Mouse (Mus musculus): ENCODE results near the gene Nr2c2. TPM values are rescaled to one million over a fixed set of nuclear protein-coding genes. Genes with fewer than 3 reads are reported as not detected.
A peak's percentile ranks its signal among the peaks of the same experiment; 100 is the strongest.

Nr2c2 gene
- polyA plus RNA-seq, 1 experiment from 2014 or later = 17.8 TPM

GRCm38 (mm10) chr6:92133617-92134016, 42.4 kb downstream of the Nr2c2 start:
- no peak overlapping the region for H3K4me2 ChIP-seq
- no peaks in the 10 kb centered on the region for H3K27me3 ChIP-seq (replicated peaks; ENCODE audit: control insufficient read depth, insufficient read depth, low read length)
- 91% methylated on average over 2 of the region's 2 CpGs for WGBS
- no peak overlapping the region for H3K9ac ChIP-seq (ENCODE audit: low read depth, low read length)
- H3K36me3 ChIP-seq (ENCODE audit: control insufficient read depth, insufficient read depth, low read length) = peaks cover 2% of the 10 kb centered on the region; the same call in 1 of the 2 replicates
- ATAC-seq (replicated peaks; ENCODE audit: low FRiP score) (no peak), DNase-seq (ENCODE audit: low spot score) (no peak)
- H3K27ac ChIP-seq (ENCODE audit: low read depth, low read length) = no peak overlapping the region
- no peaks in the 10 kb centered on the region for H3K9me3 ChIP-seq (ENCODE audit: control insufficient read depth, low read length)
- H3K4me3 ChIP-seq (ENCODE audit: low read depth, low read length) = no peak overlapping the region
- H3K4me1 ChIP-seq (replicated peaks; ENCODE audit: control insufficient read depth, insufficient read depth, low read length) = peaks cover 14% of the 10 kb centered on the region

GRCm38 (mm10) chr6:92136356-92136755, 45.2 kb downstream of the Nr2c2 start:
- Histone ChIP-seq H3K27ac (ENCODE audit: low read depth, low read length) (no peak overlapping the region), H3K27me3 (replicated peaks; ENCODE audit: control insufficient read depth, insufficient read depth, low read length) (no peaks in the 10 kb centered on the region), H3K4me2 (no peak overlapping the region), H3K36me3 (ENCODE audit: control insufficient read depth, insufficient read depth, low read length) (peaks cover 4% of the 10 kb centered on the region; the same call in 1 of the 2 replicates), H3K4me1 (replicated peaks; ENCODE audit: control insufficient read depth, insufficient read depth, low read length) (peaks cover 13% of the 10 kb centered on the region), H3K4me3 (ENCODE audit: low read depth, low read length) (no peak overlapping the region), H3K9me3 (ENCODE audit: control insufficient read depth, low read length) (no peaks in the 10 kb centered on the region), H3K9ac (ENCODE audit: low read depth, low read length) (no peak overlapping the region)
- ATAC-seq (replicated peaks; ENCODE audit: low FRiP score) = no peak
- 78% methylated on average over 2 of the region's 2 CpGs for WGBS
- no peak for DNase-seq (ENCODE audit: low spot score)

- Histone ChIP-seq H3K27ac (ENCODE audit: low read depth, low read length) (no peak overlapping the region), H3K4me2 (no peak overlapping the region), H3K27me3 (replicated peaks; ENCODE audit: control insufficient read depth, insufficient read depth, low read length) (no peaks in the 10 kb centered on the region), H3K36me3 (ENCODE audit: control insufficient read depth, insufficient read depth, low read length) (peaks cover 11% of the 10 kb centered on the region; the same call in 1 of the 2 replicates), H3K4me3 (ENCODE audit: low read depth, low read length) (no peak overlapping the region), H3K4me1 (replicated peaks; ENCODE audit: control insufficient read depth, insufficient read depth, low read length) (no peaks in the 10 kb centered on the region), H3K9me3 (ENCODE audit: control insufficient read depth, low read length) (no peaks in the 10 kb centered on the region), H3K9ac (ENCODE audit: low read depth, low read length) (no peak overlapping the region)
- DNase-seq (ENCODE audit: low spot score) (no peak), ATAC-seq (replicated peaks; ENCODE audit: low FRiP score) (no peak)
- WGBS = 95% methylated on average over 4 of the region's 4 CpGs
These were observed 54.7 kb downstream of the Nr2c2 start for GRCm38 (mm10) chr6:92145881-92146280.

GRCm38 (mm10) chr6:92153774-92154173, 62.6 kb downstream of the Nr2c2 start:
- Histone ChIP-seq H3K9me3 (ENCODE audit: control insufficient read depth, low read length) (no peaks in the 10 kb centered on the region), H3K4me2 (no peak overlapping the region), H3K9ac (ENCODE audit: low read depth, low read length) (no peak overlapping the region), H3K4me3 (ENCODE audit: low read depth, low read length) (no peak overlapping the region), H3K4me1 (replicated peaks; ENCODE audit: control insufficient read depth, insufficient read depth, low read length) (no peaks in the 10 kb centered on the region), H3K36me3 (ENCODE audit: control insufficient read depth, insufficient read depth, low read length) (peaks cover 34% of the 10 kb centered on the region), H3K27me3 (replicated peaks; ENCODE audit: control insufficient read depth, insufficient read depth, low read length) (no peaks in the 10 kb centered on the region), H3K27ac (ENCODE audit: low read depth, low read length) (no peak overlapping the region)
- ATAC-seq (replicated peaks; ENCODE audit: low FRiP score) (no peak), DNase-seq (ENCODE audit: low spot score) (no peak)
- WGBS = 74% methylated on average over 1 of the region's 1 CpGs

- peaks cover 47% of the 10 kb centered on the region for H3K36me3 ChIP-seq (ENCODE audit: control insufficient read depth, insufficient read depth, low read length)
- no peak overlapping the region for H3K4me2 ChIP-seq
- ATAC-seq (replicated peaks; ENCODE audit: low FRiP score) (no peak), DNase-seq (ENCODE audit: low spot score) (no peak)
- H3K4me3 ChIP-seq (ENCODE audit: low read depth, low read length) = no peak overlapping the region
- H3K27ac ChIP-seq (ENCODE audit: low read depth, low read length) = no peak overlapping the region
- H3K9ac ChIP-seq (ENCODE audit: low read depth, low read length) = no peak overlapping the region
- no peaks in the 10 kb centered on the region for H3K4me1 ChIP-seq (replicated peaks; ENCODE audit: control insufficient read depth, insufficient read depth, low read length)
- H3K27me3 ChIP-seq (replicated peaks; ENCODE audit: control insufficient read depth, insufficient read depth, low read length) = no peaks in the 10 kb centered on the region
- 90% methylated on average over 3 of the region's 3 CpGs for WGBS
- H3K9me3 ChIP-seq (ENCODE audit: control insufficient read depth, low read length) = no peaks in the 10 kb centered on the region
These were observed 67.6 kb downstream of the Nr2c2 start for GRCm38 (mm10) chr6:92158801-92159200.

GRCm38 (mm10) chr6:92162724-92163123, 71.5 kb downstream of the Nr2c2 start:
- WGBS = 73% methylated on average over 1 of the region's 1 CpGs
- no peak overlapping the region for H3K4me2 ChIP-seq
- H3K4me3 ChIP-seq (ENCODE audit: low read depth, low read length) = no peak overlapping the region
- H3K9me3 ChIP-seq (ENCODE audit: control insufficient read depth, low read length) = no peaks in the 10 kb centered on the region
- DNase-seq (ENCODE audit: low spot score) = no peak
- H3K27ac ChIP-seq (ENCODE audit: low read depth, low read length) = no peak overlapping the region
- H3K27me3 ChIP-seq (replicated peaks; ENCODE audit: control insufficient read depth, insufficient read depth, low read length) = no peaks in the 10 kb centered on the region
- H3K9ac ChIP-seq (ENCODE audit: low read depth, low read length) = no peak overlapping the region
- peaks cover 33% of the 10 kb centered on the region for H3K36me3 ChIP-seq (ENCODE audit: control insufficient read depth, insufficient read depth, low read length)
- ATAC-seq (replicated peaks; ENCODE audit: low FRiP score) = no peak
- H3K4me1 ChIP-seq (replicated peaks; ENCODE audit: control insufficient read depth, insufficient read depth, low read length) = no peaks in the 10 kb centered on the region

- Histone ChIP-seq H3K9me3 (ENCODE audit: control insufficient read depth, low read length) (no peaks in the 10 kb centered on the region), H3K27me3 (replicated peaks; ENCODE audit: control insufficient read depth, insufficient read depth, low read length) (no peaks in the 10 kb centered on the region), H3K27ac (ENCODE audit: low read depth, low read length) (no peak overlapping the region), H3K36me3 (ENCODE audit: control insufficient read depth, insufficient read depth, low read length) (peaks cover 43% of the 10 kb centered on the region), H3K9ac (ENCODE audit: low read depth, low read length) (no peak overlapping the region), H3K4me3 (ENCODE audit: low read depth, low read length) (no peak overlapping the region), H3K4me2 (no peak overlapping the region), H3K4me1 (replicated peaks; ENCODE audit: control insufficient read depth, insufficient read depth, low read length) (no peaks in the 10 kb centered on the region)
- DNase-seq (ENCODE audit: low spot score) (no peak), ATAC-seq (replicated peaks; ENCODE audit: low FRiP score) (no peak)
- WGBS = 81% methylated on average over 1 of the region's 1 CpGs
These were observed 85.3 kb downstream of the Nr2c2 start for GRCm38 (mm10) chr6:92176450-92176849.

GRCm38 (mm10) chr6:92183621-92184131, 92.5 kb downstream of the Nr2c2 start, which contains the start of gene Mrps25:
Gene Mrps25 (minus strand): TSS chr6:92184033.
- H3K9ac ChIP-seq (ENCODE audit: low read depth, low read length) = peak within 1 kb of the TSS; percentile 90
- WGBS = under 1% methylated on average over 42 of the region's 42 CpGs
- DNase-seq (ENCODE audit: low spot score) (peak; percentile 84), ATAC-seq (replicated peaks; ENCODE audit: low FRiP score) (peak; percentile 90)
- peak within 1 kb of the TSS; percentile 93 for H3K4me3 ChIP-seq (ENCODE audit: low read depth, low read length)
- H3K4me1 ChIP-seq (replicated peaks; ENCODE audit: control insufficient read depth, insufficient read depth, low read length) = peaks cover 8% of the 10 kb centered on the region
- no peaks in the 10 kb centered on the region for H3K9me3 ChIP-seq (ENCODE audit: control insufficient read depth, low read length)
- peaks cover 16% of the 10 kb centered on the region for H3K36me3 ChIP-seq (ENCODE audit: control insufficient read depth, insufficient read depth, low read length)
- H3K27me3 ChIP-seq (replicated peaks; ENCODE audit: control insufficient read depth, insufficient read depth, low read length) = no peaks in the 10 kb centered on the region
- H3K4me2 ChIP-seq = peak within 1 kb of the TSS; percentile 92
- H3K27ac ChIP-seq (ENCODE audit: low read depth, low read length) = peak within 1 kb of the TSS; percentile 38; the same call in 1 of the 2 replicates

GRCm38 (mm10) chr6:92184178-92184577, 93.0 kb downstream of the Nr2c2 start:
- ATAC-seq (replicated peaks; ENCODE audit: low FRiP score) (peak; percentile 68), DNase-seq (ENCODE audit: low spot score) (no peak)
- no peaks in the 10 kb centered on the region for H3K27me3 ChIP-seq (replicated peaks; ENCODE audit: control insufficient read depth, insufficient read depth, low read length)
- no peaks in the 10 kb centered on the region for H3K9me3 ChIP-seq (ENCODE audit: control insufficient read depth, low read length)
- peaks cover 14% of the 10 kb centered on the region for H3K36me3 ChIP-seq (ENCODE audit: control insufficient read depth, insufficient read depth, low read length)
- H3K27ac ChIP-seq (ENCODE audit: low read depth, low read length) = 0 out of 2 replicates have a peak overlapping the region, but pooled peaks have one; percentile 38
- peaks cover 8% of the 10 kb centered on the region for H3K4me1 ChIP-seq (replicated peaks; ENCODE audit: control insufficient read depth, insufficient read depth, low read length)
- peak overlapping the region; percentile 92 for H3K4me2 ChIP-seq
- WGBS = 5% methylated on average over 10 of the region's 10 CpGs
- peak overlapping the region; percentile 90 for H3K9ac ChIP-seq (ENCODE audit: low read depth, low read length)
- H3K4me3 ChIP-seq (ENCODE audit: low read depth, low read length) = peak overlapping the region; percentile 93
